Mouse (Mus musculus) thymus, postnatal 14 days (tissue): ENCODE results near the gene Faah.
A peak's percentile ranks its signal among the peaks of the same experiment; 100 is the strongest.

Experiments
- DNase-seq: peaks from one replicate; pipeline ENCODE4 v3.0.0; 2021

Faah gene

DNA sequence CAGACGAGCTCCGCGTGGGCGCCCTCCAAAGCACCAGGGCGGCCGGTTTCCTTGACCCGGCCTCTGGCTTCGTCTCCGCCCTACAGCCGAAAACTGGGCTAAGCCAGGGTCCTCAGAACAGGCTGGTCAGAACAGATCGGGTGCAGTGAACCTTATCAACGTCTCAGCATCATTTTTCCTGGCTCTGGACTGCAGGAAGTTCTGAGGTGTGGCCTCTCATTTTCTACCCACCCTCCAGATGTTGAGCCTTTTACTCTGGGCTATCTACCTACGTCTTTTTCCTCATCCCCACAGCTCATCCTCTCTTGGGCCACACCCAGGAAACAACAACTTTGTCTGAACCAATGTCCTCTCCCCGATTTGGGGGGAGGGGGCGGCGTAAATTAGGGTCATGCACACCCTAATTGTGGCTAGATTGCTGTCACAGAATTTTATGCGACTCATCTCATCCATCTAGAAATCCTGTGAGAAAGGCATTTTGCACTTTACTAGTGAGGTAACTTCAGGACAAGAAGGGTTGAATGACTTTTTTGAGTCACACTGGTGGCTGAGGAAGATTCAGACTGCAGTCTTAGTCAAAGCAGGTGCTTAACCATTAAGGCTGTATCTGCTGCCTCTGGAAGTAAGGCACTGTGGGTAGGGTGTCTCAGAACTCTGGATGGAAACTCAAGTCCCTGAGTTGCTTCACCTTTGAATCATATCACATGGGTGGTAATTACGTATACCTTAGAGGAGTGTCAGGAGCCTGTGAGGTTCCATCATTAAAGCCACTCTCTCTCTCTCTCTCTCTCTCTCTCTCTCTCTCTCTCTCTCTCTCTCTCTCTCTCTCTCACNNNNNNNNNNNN lies at the start of gene Faah:
Faah (minus strand) TSS at position 25 of the 845 bp plus-strand sequence.
- no peak for DNase-seq

DNA sequence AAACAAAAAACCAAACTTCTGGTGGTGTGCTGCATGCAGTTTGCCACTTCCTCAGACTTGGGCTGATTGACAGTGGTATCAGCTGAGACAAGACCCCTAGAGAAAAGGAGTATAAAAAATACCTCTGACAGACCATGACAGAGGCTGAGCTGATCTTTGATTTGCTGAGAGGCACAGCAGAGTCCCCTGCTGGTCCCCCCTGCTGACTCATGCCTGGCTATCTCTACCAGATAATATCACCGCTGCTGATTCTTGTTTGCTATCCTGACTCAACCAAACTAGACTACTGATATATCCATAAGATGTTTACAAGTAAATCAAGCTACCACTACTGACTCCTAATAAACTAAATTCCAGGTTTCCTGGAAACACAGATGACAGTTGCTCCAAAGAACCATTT lies 46.1 kb upstream of the Faah start:
- DNase-seq = no peak

DNA sequence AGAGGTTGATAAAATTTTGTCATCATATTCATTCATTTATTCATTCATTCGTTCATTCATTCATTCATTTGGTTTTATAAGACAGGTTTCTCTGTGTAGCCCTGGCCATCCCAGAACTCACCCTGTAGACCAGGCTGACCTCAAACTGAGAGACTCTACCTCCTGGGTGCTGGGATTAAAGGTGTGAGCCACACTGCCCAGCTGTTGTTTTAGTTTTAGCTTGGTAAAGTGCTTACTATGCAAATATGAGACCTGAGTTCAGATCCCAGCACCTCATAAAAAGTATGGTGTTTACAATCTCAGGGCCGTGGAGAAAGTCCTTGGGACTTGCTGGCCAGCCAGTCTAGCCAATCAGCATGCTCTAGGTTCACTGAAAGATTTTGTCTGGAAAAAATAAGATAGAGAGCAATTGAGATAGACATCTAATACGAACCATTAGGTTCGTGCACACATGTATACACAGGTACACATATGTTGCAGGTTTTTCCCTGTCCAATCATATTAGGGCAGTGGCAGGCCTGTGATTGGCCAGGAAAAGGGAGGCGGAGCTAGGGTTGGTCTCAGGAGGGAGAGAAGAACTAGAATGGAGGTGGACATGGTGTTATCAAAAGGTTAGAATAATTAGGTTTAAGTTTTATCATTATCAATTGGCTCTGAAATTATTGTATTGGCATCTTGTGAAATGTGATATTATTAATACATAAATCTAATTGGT lies 41.4 kb upstream of the Faah start:
- DNase-seq = no peak

DNA sequence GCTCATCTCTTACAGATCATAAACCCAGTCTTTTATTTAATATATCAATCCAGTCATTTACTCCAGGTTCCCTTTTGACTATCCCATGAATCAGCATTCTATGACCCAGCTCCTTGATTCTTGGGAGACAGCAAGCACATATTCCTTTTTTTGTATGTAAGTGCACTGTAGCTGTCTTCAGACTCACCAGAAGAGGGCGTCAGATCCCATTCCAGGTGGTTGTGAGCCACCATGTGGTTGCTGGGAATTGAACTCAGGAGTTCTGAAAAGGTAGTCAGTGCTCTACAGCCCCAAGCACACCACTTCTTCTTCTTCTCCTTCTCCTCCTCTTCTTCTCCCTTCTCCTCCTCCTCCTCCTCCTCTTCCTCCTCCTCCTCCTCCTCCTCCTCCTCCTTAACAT lies 39.8 kb upstream of the Faah start:
- DNase-seq = no peak

DNA sequence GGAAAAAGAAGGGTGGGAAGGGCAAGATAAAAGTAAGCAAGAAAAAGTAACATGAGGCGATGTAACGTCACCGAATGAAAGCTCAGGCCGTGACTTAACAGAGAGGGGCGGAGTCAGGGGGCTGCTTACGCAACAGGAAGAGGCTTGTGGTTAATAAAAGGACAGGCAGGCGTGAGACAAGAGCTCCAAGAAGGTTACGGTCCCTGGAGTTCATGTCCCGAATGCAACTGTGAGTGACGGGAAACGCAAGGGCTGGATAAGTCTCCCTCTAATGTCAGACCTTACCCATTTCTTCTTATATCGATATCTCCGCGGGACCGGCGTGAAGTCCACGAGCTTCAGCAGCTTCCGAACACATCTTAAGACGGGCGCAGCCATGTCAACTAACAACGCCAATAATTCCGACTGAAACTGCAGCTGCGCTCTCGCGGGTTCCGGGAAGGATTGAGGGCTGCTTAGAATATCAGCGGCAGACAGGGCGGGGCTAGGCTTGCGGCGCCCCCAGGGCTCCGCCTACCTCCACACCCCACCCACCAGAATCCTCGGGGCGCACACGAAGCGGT lies 35.8 kb upstream of the Faah start, which contains the start of gene Nsun4:
Nsun4 (minus strand) TSS at position 478 of the 563 bp plus-strand sequence.
- DNase-seq = peak; percentile 94

DNA sequence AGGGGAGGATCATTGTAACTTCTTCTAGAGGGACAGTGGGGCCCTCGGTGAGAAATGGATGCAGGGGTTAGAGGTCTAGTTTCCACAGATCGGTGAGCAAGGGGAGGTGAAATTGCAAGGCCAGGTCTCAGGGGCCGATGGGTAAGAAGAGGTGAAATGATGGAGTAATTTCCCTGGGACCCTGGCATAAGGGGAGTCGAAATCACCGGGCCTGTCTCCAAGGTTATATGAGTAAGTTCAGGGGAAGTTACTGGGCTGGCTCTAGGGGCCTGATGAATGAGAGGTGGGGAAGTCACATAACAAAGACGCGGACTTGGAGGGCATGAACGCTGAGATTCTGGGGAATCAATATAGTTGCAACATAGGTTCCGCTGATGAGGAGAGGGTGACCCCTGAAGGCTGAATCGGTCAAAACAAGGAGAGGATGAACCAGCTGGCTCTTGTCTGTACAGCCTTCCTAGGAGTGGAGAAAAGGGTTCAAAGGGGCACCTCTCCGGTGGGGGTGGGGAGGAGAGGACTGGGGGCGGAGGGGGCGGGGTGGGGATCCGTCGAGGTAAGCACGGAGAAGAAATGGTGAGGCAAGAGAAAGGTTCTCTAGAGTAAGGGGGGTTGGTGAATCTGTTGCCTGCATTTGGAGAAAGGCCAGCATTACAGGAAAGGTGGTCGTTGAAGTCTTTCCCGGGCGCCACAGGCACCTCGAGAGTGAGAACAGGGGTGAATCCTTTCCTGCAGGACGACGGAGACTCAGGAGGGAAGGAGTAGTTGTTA lies 35.0 kb upstream of the Faah start:
- peak; percentile 73 for DNase-seq

DNA sequence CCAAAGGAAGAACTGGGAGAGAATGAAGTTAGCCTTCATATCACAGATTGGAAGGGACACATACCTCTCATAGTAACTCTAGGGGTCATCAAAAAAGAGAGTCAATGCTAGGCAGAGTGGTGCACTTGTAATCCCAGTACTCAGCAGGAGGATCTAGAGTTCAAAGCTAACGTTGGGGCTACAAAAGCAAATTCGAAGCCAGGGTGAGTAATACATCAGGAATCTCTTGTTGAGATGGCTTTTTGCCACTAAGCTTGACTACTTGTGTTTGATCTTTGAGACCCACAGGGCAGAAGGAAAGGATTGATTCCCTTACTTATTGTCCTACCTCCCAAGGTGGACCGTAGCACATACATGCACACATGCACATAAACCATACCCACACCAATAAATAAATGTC lies 31.5 kb upstream of the Faah start:
- no peak for DNase-seq

DNA sequence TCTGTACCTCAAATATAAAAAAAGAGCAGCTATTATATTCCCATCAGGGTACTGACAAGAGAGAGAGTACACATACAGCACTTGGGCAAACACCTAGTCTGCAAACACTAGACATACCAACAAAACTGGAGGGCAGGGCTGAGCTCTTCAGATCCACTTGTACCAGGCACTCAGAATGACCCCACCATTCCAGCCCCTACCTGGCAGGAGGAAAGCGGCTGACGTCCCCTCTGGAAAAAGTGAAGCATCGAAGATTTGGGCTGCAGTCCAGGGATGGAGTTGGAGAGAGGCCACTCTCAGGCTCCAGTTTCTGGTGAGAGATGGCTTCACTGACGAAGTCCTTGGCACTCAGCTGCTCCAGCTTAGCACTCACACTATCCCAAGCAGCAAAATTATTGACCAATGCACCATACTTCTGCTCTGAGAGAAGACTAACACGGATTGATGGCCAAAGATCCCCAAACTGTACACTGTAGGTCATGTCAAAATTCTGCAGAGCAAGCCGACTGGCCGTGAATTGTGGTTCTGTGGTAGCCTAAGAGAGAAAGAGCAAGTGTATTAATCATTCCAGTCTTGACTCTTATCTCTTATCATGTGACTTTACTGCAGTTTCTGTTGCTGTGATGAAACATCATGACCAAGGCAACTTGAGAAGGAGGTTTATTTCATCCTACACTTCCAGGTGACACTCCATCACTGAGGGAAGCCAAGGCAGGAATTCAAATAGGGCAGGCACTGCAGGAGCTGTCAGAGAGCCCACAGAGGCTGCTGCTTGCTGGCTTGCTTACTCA lies 30.6 kb upstream of the Faah start:
- DNase-seq = no peak

DNA sequence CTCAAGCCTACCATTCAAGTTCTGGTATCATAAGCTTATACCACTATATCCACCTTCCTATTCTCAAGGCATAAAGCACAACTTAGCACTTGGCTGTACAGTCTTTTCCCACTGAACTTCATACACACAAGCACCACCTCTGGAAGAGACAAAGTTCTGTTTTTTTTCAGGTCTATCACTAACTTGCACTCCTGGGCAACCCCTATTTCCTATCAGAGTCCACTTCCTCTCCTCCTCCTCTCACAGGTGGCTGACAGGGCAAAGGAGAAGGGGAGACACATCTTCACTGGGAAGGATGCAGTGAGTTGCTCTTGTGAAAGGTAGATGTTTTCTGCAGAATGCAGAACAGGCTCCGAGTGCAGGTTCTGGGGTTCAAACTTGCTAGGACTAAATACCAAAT lies 30.0 kb upstream of the Faah start:
- DNase-seq = no peak

DNA sequence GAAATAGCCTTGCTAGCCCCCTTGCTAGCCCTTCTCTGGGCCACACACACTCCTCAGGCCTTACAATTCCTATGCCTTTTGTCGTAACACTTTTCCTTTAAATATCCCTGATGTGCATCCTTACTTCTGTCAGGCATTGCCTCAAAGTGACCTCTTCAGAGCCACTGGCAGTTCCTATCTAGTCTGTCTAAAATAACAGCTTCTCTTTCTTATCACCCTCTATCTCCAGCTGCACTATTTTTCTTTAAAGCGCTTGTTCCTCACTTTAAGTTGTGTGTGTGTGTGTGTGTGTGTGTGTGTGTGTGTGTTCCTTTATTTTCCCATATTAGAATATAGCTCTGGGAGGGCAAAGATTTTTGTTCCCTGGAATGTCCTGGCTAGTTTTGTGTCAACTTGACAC lies 28.9 kb upstream of the Faah start:
- DNase-seq = no peak

DNA sequence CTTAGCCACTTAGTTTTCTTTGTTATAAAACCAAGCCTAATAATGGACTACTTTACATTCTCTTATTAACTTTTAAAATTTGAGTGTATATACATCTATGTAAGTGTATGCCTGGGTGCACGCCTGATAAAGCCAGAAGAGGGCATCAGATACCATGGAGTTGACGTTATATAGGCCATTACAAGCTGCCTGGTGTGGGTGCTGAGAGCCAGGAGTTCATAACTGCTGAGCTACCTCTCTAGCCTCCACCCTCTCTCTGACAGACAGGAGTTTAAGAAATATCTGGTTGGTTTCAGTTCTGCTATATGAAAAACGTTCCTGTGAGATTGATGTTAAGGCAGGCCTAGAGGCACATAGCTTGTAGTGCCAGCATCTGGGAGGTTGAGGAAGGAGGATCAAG lies 24.5 kb upstream of the Faah start:
- no peak for DNase-seq

DNA sequence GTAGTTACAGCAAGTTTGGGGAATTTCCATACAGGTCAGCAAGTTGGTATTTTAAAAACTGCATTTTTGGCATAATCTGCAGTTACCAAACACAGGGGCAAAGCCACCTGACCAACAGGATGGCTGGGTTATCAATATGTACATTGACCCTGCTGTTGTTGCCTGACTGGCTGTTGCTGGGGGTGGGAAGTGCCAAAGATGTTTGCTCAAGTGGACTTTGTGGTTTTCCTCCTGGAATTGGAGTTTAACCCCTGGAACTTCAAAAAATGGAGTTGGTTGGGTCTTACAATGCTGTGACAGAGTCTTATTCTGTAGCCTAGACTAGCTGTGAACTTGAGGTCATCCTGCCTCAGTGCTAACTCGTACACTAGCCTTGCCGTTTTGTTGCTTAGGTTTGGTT lies 22.7 kb upstream of the Faah start:
- DNase-seq = no peak

DNA sequence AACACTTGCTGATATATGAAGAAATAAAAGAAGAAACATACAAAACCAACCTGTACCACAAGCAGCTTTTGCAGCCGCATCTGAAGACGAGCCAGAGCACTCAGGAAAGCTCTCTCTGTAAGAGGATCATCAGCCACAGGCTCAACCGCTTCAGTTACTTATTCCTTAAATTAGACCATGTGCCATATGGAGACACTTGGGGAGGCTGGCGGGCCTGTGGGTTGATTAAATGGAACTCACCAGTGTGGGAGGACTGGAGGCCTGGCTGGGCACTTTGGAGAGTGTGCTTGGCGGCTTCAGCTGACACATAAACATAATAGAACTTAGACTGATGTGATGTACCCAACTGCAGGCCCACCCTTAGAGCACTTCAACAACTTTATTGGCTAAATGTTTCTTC lies 15.6 kb upstream of the Faah start:
- DNase-seq = no peak

DNA sequence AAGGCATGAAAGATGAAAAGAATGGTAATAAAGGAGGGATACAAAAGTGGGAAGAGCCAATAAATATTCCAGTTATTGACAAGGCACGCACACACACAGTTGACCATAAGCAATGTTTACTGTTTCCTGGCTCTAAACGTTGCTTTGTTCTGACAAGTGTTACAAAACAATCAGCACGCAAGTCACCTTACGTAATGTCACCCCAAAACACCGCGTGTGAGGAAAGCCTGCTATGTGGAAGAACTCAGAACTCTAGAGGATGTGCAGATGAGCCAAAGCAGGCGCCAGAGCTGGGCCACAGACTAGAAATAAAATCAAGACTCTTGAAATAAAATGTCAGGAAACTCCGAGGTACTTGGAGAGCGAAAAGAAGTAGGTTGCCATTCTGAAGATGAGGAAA lies 15.2 kb upstream of the Faah start:
- no peak for DNase-seq

DNA sequence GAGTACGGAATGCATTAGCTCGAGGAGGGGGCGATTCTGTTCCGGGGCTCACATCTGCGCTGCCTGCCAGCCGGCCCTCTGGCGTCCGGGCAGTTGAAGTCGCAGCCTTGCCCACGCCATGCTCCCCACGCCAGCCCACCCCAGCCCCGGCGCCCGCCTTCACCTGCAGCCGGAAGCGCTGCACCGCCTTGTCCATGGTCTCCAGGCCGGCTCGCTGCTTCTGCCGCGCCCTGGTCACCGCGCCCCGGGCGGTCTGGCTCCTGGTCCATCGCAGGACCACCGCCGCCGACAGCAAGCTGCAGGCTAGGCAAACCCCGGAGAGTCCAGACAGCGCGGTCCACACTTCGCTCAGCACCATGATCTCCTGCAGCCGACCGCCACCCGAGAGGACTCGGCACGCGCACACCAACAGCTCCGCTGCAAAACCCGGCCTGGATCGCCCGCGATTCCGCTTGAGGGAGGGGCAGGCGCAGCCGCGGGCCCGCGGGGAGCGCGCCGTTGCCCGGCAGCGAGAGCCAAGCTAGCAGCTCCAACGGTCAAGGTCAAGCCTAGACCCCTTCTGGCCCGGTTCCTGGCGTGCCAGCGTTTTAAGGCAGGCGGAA lies 325 bp downstream of the Faah start:
- DNase-seq = peak; percentile 81

DNA sequence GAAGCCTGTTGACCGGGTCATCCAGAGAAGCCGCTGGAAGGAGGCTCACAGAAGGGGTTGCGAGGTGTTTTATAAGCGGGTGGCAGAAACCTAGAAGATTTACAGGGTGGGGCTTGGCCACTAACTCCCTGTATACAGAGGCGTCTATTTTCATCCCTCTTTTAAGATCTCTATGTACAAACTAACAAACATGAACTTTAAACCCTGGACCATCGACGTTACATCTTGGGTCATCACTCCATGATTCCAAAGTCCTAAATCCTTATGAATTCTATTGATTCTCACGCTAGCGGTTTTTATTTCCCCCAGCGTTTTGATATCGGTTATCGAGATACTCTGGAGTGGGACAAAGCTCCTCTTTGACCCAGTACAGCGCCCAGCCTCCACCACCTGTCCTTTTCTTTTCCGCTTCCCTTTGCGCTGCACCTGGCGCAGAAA lies 845 bp downstream of the Faah start:
- no peak for DNase-seq

DNA sequence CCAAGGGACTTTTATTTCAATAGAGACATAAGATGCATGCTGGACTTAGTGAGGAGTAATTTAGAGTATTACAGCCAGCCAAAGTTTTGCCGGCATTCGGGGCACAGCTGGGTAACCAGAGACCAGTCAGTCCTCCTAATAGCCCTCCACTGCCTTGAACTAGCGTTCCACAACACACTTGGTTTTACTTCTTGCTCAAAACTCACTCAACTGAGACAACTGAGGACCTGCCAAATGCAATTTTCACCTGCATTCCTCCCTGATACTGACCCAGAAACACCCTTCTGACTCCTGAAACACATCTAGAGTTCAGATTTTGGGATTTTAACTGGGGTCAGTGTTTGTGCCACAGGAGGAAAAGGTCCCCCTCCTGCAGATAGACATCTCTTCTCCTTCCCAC lies 1.3 kb downstream of the Faah start:
- no peak for DNase-seq

DNA sequence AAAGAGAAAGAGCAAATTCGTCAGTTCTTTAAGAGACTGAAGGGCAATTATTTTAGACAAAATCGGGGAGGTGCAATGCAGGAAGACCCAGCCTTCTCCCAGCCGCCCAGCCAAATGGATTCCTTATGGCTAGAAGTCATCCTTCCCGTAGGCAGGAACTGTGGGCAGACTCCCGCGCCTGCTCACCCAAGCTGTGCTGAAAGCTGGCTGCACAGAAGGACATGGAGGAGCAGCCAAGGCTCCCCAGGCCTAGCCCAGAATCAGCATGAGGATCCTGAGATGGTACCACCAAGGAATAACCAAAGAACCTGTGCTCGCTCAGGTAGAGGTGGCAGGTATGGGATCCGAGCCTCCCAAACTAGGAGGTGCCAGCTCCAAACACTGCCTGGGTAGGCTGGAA lies 1.7 kb downstream of the Faah start:
- no peak for DNase-seq

DNA sequence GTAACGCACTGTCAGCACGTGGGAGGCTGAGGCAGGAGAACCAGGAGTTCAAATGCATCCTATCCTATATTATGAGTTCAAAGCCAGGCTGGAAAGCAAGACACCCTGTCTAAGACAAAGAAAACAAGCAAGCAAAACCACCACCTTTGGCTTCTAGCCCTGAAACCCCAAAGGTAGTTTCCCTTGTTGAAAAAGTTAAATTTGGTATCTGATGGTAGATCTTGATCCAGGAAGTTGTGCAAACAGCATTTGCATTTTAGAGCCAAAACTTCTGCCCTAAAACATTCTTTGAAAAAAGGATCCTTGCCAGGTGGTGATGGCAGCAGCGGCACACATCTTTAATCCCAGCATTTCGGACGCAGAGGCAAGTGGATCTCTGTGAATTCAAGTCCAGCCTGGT lies 2.2 kb downstream of the Faah start:
- no peak for DNase-seq

DNA sequence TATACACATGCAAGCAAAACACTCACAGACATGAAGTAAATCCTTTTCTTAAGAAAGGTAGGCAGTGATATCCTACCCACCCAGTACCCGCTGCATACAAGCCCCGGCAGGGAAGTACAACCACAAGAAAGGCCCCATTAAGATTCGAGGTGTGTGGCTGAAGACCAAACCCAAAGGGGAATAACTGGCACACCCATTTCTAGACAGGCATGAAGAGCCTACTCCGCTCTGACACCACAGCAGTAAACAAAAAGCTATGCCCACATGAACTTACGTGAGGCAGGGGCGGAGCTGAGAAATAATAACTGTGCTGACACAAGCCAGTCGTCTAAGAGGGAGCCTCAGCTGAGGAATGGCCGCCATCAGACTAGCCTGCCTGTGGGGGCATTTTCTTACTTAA lies 7.5 kb downstream of the Faah start:
- no peak for DNase-seq

DNA sequence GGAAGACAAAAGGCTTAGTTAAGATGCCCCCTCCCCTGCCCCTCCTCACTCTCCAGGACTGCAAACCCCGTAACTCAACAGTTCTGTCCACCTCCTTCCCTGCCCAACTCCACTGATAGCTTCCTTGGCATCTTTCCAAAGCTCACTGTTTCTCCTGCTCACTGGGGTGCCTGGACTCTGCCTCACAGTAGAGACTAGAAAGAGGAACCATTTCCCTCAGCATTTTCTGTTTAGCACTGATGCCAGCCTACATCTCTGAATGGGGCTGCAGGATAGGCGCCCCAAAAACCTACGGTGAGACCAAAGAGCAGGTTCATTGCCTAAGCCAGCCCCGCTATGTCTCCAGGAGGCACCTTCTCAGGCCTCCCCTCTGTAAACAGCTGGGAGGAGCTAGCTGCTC lies 16.5 kb downstream of the Faah start:
- DNase-seq = no peak

DNA sequence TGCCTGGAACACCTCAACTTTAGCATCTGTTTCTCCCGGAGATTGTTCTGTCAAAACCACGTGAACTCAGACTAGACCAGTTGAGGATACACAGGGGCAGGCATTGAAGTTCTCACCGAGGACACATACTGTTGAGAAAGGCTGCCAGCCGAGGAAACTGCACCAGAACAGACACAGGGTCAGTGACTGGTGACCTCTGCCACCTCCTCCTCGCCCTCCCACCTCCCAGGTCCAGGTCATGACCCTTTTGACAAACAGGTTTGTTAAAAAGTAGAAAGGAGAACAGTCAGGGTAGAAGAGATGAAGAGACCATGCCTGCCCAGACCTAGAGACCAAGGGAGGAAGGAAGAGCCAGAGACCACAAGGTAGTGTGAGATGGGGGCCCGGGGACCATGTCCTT lies 17.1 kb downstream of the Faah start:
- no peak for DNase-seq
